Mouse (Mus musculus): Measurements from ENCODE around the gene Aunip. TPM values are rescaled to one million over a fixed set of nuclear protein-coding genes. Genes with fewer than 3 reads are reported as not detected.

Gene Aunip
- polyA plus RNA-seq, 1 experiment = 0.39 TPM

DNA sequence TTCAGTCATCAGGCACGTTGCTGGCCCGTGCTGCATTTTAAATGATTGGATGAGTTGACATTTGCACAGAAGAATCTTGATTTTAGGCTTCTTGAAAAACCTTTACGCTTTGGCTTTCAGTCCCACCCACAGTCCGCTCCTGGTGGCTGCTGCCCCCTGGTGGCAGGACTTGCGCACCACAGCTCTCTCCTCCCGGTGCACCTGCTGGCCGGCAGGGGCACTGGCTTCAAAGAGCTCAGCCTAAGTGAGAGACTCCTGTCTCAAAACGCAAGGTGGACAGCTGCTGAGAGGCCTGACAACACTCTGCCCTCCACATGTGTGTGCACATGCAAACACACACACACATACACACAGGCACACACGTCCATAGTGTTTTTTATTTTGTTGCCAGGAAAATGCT lies 32.8 kb upstream of the Aunip start:
- no peak overlapping the region for H3K27ac ChIP-seq (ENCODE audit: insufficient read depth, low read length)
- DNase-seq (ENCODE audit: low read depth in 1 of 2, low spot score in 2 of 2) = peak; percentile 74 to 88
- no peaks in the 10 kb centered on the region; the same call in 1 of the 2 replicates for H3K36me3 ChIP-seq (ENCODE audit: control insufficient read depth, insufficient read depth, low read length)
- no peaks in the 10 kb centered on the region for H3K4me1 ChIP-seq (ENCODE audit: control insufficient read depth, insufficient read depth, insufficient read length)
- TF ChIP-seq POLR2A (IDR thresholded peaks at IDR 0.05; ENCODE audit: low read depth, low read length) (no peak), CTCF (IDR thresholded peaks at IDR 0.05; ENCODE audit: extremely low read depth, insufficient read depth, insufficient read length, insufficient replicate concordance) (peak; percentile 100)
- no peak overlapping the region for H3K4me3 ChIP-seq (ENCODE audit: extremely low read depth, insufficient read depth, insufficient read length)
- H3K27me3 ChIP-seq (ENCODE audit: control insufficient read depth, insufficient read depth, low read length) = no peaks in the 10 kb centered on the region
- 7% methylated on average over 9 of the region's 9 CpGs for WGBS

DNA sequence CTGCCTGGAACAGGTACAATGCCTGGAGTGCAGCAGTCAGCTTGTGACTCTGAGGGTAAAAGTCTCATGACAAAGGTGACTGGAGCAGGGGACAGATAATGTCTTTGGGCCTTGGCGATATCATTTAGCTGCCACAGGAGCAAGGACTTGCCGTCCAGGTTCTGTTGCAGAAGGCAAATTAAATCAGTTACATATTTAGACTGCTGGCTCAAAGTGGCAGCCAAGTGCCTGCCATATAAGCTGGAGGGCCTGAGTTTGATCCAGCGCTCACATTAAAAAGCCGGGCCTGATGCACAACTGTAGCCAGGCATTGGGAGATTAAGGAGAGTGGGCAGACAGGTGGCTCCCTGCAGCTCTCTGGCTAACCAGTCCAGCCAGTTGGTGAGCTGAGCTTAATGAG lies 31.0 kb upstream of the Aunip start:
- DNase-seq (ENCODE audit: low read depth in 1 of 2, low spot score in 2 of 2) = no peak
- Histone ChIP-seq H3K4me3 (ENCODE audit: extremely low read depth, insufficient read depth, insufficient read length) (no peak overlapping the region), H3K27ac (ENCODE audit: insufficient read depth, low read length) (no peak overlapping the region), H3K27me3 (ENCODE audit: control insufficient read depth, insufficient read depth, low read length) (no peaks in the 10 kb centered on the region), H3K36me3 (ENCODE audit: control insufficient read depth, insufficient read depth, low read length) (no peaks in the 10 kb centered on the region), H3K4me1 (ENCODE audit: control insufficient read depth, insufficient read depth, insufficient read length) (no peaks in the 10 kb centered on the region)
- 96% methylated on average over 4 of the region's 4 CpGs for WGBS
- TF ChIP-seq POLR2A (IDR thresholded peaks at IDR 0.05; ENCODE audit: low read depth, low read length) = no peak
- no peak for TF ChIP-seq CTCF (IDR thresholded peaks at IDR 0.05; ENCODE audit: extremely low read depth, insufficient read depth, insufficient read length, insufficient replicate concordance)

- no peak overlapping the region for H3K27ac ChIP-seq (ENCODE audit: insufficient read depth, low read length)
- H3K36me3 ChIP-seq (ENCODE audit: control insufficient read depth, insufficient read depth, low read length) = no peaks in the 10 kb centered on the region
- H3K4me3 ChIP-seq (ENCODE audit: extremely low read depth, insufficient read depth, insufficient read length) = no peak overlapping the region
- WGBS = 19% methylated on average over 6 of the region's 6 CpGs
- no peaks in the 10 kb centered on the region for H3K4me1 ChIP-seq (ENCODE audit: control insufficient read depth, insufficient read depth, insufficient read length)
- no peaks in the 10 kb centered on the region for H3K27me3 ChIP-seq (ENCODE audit: control insufficient read depth, insufficient read depth, low read length)
- TF ChIP-seq CTCF (IDR thresholded peaks at IDR 0.05; ENCODE audit: extremely low read depth, insufficient read depth, insufficient read length, insufficient replicate concordance) = peak; percentile 97
- no peak for TF ChIP-seq POLR2A (IDR thresholded peaks at IDR 0.05; ENCODE audit: low read depth, low read length)
- DNase-seq (ENCODE audit: low read depth in 1 of 2, low spot score in 2 of 2) = peak; percentile 54 to 73
Observed at GRCm38 (mm10) chr4:134480864-134481263, 29.9 kb upstream of the Aunip start.

DNA sequence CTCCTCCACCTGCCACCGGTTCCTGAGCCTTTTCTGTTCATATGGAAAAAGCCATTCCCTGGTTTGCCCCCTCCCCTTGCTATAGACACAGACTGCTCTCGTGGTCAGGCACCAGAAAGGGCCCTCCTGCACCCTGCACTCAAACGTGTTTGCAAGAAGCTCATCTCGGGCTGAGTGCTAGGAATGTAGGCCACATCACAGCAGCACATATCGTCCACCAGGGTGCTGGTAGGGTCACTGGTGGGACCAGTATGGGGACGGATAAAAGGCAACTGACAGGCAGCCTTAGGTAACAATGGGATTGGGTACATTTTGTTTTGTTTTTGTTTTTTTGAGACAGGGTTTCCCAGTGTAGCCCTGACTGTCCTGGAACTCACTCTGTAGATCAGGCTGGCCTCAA lies 29.5 kb upstream of the Aunip start:
- DNase-seq (ENCODE audit: low read depth in 1 of 2, low spot score in 2 of 2) = no peak
- H3K27ac ChIP-seq (ENCODE audit: insufficient read depth, low read length) = no peak overlapping the region
- WGBS = 59% methylated on average over 6 of the region's 6 CpGs
- no peaks in the 10 kb centered on the region for H3K36me3 ChIP-seq (ENCODE audit: control insufficient read depth, insufficient read depth, low read length)
- H3K4me3 ChIP-seq (ENCODE audit: extremely low read depth, insufficient read depth, insufficient read length) = no peak overlapping the region
- no peaks in the 10 kb centered on the region for H3K27me3 ChIP-seq (ENCODE audit: control insufficient read depth, insufficient read depth, low read length)
- TF ChIP-seq CTCF (IDR thresholded peaks at IDR 0.05; ENCODE audit: extremely low read depth, insufficient read depth, insufficient read length, insufficient replicate concordance) (no peak), POLR2A (IDR thresholded peaks at IDR 0.05; ENCODE audit: low read depth, low read length) (no peak)
- no peaks in the 10 kb centered on the region for H3K4me1 ChIP-seq (ENCODE audit: control insufficient read depth, insufficient read depth, insufficient read length)

GRCm38 (mm10) chr4:134482442-134482841 lies 28.4 kb upstream of the Aunip start:
- 92% methylated on average over 8 of the region's 8 CpGs for WGBS
- DNase-seq (ENCODE audit: low read depth in 1 of 2, low spot score in 2 of 2) = no peak
- Histone ChIP-seq H3K4me3 (ENCODE audit: extremely low read depth, insufficient read depth, insufficient read length) (no peak overlapping the region), H3K36me3 (ENCODE audit: control insufficient read depth, insufficient read depth, low read length) (no peaks in the 10 kb centered on the region), H3K27me3 (ENCODE audit: control insufficient read depth, insufficient read depth, low read length) (no peaks in the 10 kb centered on the region), H3K4me1 (ENCODE audit: control insufficient read depth, insufficient read depth, insufficient read length) (no peaks in the 10 kb centered on the region), H3K27ac (ENCODE audit: insufficient read depth, low read length) (no peak overlapping the region)
- no peak for TF ChIP-seq POLR2A (IDR thresholded peaks at IDR 0.05; ENCODE audit: low read depth, low read length)
- TF ChIP-seq CTCF (IDR thresholded peaks at IDR 0.05; ENCODE audit: extremely low read depth, insufficient read depth, insufficient read length, insufficient replicate concordance) = no peak

GRCm38 (mm10) chr4:134483078-134483688 lies 27.6 kb upstream of the Aunip start:
- H3K27me3 ChIP-seq (ENCODE audit: control insufficient read depth, insufficient read depth, low read length) = no peaks in the 10 kb centered on the region
- H3K36me3 ChIP-seq (ENCODE audit: control insufficient read depth, insufficient read depth, low read length) = no peaks in the 10 kb centered on the region
- TF ChIP-seq CTCF (IDR thresholded peaks at IDR 0.05; ENCODE audit: extremely low read depth, insufficient read depth, insufficient read length, insufficient replicate concordance) (no peak), POLR2A (IDR thresholded peaks at IDR 0.05; ENCODE audit: low read depth, low read length) (no peak)
- H3K27ac ChIP-seq (ENCODE audit: insufficient read depth, low read length) = no peak overlapping the region
- no peak for DNase-seq (ENCODE audit: low read depth in 1 of 2, low spot score in 2 of 2)
- no peak overlapping the region for H3K4me3 ChIP-seq (ENCODE audit: extremely low read depth, insufficient read depth, insufficient read length)
- WGBS = 82% methylated on average over 6 of the region's 6 CpGs
- no peaks in the 10 kb centered on the region for H3K4me1 ChIP-seq (ENCODE audit: control insufficient read depth, insufficient read depth, insufficient read length)

- Histone ChIP-seq H3K36me3 (ENCODE audit: control insufficient read depth, insufficient read depth, low read length) (no peaks in the 10 kb centered on the region), H3K27me3 (ENCODE audit: control insufficient read depth, insufficient read depth, low read length) (no peaks in the 10 kb centered on the region), H3K27ac (ENCODE audit: insufficient read depth, low read length) (no peak overlapping the region), H3K4me1 (ENCODE audit: control insufficient read depth, insufficient read depth, insufficient read length) (no peaks in the 10 kb centered on the region), H3K4me3 (ENCODE audit: extremely low read depth, insufficient read depth, insufficient read length) (no peak overlapping the region)
- no peak for DNase-seq (ENCODE audit: low read depth in 1 of 2, low spot score in 2 of 2)
- TF ChIP-seq POLR2A (IDR thresholded peaks at IDR 0.05; ENCODE audit: low read depth, low read length) (no peak), CTCF (IDR thresholded peaks at IDR 0.05; ENCODE audit: extremely low read depth, insufficient read depth, insufficient read length, insufficient replicate concordance) (no peak)
- WGBS = 71% methylated on average over 6 of the region's 6 CpGs
Observed at GRCm38 (mm10) chr4:134483696-134484095, 27.1 kb upstream of the Aunip start.

Data from spleen, adult 2 months (tissue).